Mouse (Mus musculus): ENCODE measurements at regions not wholly inside any gene's neighbourhood (a gene's known extent, or its start where the extent isn't known, plus 50 kb on each side); places are given as distances from the start of the nearest gene placed in this dataset.

DNA sequence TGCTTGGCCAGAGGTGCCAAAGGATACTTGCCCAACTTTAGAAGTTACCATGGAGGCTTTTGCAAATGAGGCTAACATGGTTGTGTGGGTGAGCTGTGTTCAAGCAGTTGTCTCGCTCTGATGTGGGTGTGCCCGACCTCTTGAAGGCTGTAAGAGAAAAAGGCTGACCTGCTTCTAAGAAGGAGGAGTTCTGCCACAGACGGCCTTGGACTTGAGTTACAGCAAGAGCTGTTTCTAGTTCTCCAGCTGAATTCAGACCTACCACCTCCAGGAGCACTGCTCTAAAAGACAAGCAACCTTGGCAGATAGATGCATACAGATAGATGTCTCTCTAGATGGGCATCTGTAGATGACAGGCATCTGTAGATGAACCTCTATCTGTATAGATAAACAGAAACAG, 202.7 kb upstream of the A230072I06Rik start:
- no peak for TF ChIP-seq USF1 (IDR thresholded peaks at IDR 0.05; ENCODE audit: low read depth)
- no peak for TF ChIP-seq CTCF (IDR thresholded peaks at IDR 0.05; ENCODE audit: control insufficient read depth, insufficient read depth, insufficient read length)
- no peak for TF ChIP-seq MYOG (IDR thresholded peaks at IDR 0.05; ENCODE audit: control insufficient read depth, extremely low read depth, insufficient read length)
